Mouse (Mus musculus) frontal cortex, adult 2 months (tissue): ENCODE measurements around the gene Samd4. TPM values are rescaled to one million over a fixed set of nuclear protein-coding genes. Genes with fewer than 3 reads are reported as not detected.

Experiments used
- DNase-seq, 2 experiments: peaks; one replicate each; pipeline ENCODE4 v3.0.0; 2022; ENCODE audit warnings: low spot score in 1 of 2; ENCODE audit errors: extremely low spot score in 1 of 2
- polyA plus RNA-seq: library from polyadenylated mRNA; depleted of rRNA; stranded (reverse); fragments of >200 nt; gene quantifications from 2 replicates; pipeline ENCODE4 v1.2.3, GENCODE M21; 2012

Samd4 gene
- polyA plus RNA-seq, 1 experiment, result 13.3 TPM

DNA sequence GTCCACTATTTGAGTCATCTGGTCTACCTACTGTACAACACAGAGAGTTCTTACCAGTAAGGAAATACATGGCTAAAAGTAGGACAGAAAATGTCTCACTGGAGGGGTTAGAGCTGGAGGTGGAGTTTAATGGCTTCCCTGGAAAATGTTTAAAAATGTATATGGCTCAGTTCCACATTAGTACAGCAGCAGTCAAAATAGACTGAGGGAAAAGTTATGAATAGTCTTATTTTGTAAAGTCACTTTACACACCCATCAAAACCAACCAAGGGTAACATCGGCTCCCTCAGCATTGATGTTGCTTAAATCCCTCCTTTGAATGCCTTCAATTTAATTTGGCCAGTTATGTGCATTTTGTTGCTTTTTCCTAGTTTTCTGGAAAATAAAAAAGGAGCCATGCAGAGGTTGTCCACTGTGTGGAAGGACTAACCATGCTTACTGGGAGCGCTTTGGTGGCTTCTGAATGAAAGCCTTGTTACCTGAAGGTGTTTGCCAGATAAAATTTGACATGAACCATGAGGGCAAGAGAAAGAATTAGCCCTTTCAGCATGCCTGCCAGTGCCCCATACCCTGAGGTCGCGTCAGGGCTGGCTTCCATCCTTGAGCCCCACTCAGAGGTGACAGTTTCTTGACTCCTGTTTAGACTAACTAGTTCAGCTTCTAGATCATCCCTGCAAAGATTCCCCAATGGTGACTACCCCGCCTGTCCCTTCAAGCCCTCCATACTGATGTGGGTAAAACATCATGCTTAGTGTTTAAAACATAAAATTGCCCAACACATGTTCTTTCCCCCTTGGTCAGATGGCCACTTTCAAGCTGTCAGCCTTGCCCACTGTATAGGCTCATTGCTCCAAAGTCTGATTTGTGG, 169.3 kb downstream of the Samd4 start:
- no peak for DNase-seq

- no peak for DNase-seq
These were observed 170.4 kb downstream of the Samd4 start for GRCm38 (mm10) chr14:47053101-47053500.

DNA sequence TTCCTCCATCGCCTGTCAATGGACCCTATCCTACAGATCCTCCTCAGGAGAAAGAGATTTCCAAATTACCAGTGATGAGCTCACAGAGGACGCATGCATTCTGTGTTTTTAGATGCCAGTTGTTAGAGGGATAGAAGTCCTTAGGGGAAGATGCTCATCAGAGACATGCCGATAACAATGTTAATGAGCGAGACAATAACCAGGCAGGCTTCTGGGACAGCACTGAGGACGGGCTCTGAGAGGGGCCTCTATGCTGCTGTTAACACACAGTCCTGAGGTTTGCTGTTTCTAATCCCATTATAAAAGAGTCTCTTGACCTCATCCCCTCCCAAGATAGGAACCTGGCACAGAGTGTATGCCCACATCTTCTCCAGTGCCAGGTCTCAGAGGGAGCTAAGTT, 171.2 kb downstream of the Samd4 start:
- no peak for DNase-seq

- no peak for DNase-seq
These were observed 176.3 kb downstream of the Samd4 start for GRCm38 (mm10) chr14:47058969-47059368.

DNA sequence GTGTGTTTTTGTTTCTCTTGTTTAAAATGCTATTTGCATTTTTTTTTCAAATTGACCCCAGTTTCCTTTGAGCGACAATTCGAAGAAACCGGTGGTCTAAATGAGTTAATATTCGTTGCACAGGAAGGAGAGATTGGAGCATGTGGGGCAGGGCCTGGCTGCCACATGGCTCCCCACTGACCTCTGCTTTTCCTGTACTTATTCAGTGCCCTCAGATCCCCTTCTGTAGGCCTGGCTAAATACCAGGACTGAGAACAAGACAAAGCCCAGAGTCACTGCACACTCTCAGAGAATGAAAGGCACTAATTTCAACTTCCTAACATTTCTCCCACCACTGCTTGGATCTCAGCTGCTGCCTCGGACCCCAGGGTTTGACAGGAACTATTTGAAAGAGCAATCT, 182.4 kb downstream of the Samd4 start:
- no peak for DNase-seq

DNA sequence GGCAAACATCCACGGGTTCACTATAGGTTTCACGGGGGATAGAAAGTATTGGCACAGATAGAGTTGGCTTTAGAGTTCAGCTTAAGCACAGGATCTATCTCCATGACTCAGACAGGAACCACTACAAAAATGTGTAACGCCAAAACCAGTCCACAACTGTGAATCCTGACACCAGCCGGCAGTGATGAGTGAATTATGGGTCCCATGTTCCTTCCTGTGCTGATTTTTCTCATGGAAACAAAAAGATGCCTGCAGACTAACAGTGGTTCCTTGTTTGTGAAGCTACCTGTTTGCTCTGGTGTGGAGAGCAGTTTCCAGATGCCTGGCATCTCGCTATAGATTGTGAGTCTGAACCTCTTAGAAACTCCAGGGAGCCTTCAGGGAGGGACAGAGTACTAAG, 184.2 kb downstream of the Samd4 start:
- DNase-seq, result no peak

GRCm38 (mm10) chr14:47074045-47074666, 191.5 kb downstream of the Samd4 start:
- peak in 1 of 2 experiments; percentile 20 for DNase-seq

GRCm38 (mm10) chr14:47075010-47075677, 192.5 kb downstream of the Samd4 start:
- DNase-seq, result no peak

GRCm38 (mm10) chr14:47075856-47076255, 193.2 kb downstream of the Samd4 start:
- DNase-seq, result no peak

DNA sequence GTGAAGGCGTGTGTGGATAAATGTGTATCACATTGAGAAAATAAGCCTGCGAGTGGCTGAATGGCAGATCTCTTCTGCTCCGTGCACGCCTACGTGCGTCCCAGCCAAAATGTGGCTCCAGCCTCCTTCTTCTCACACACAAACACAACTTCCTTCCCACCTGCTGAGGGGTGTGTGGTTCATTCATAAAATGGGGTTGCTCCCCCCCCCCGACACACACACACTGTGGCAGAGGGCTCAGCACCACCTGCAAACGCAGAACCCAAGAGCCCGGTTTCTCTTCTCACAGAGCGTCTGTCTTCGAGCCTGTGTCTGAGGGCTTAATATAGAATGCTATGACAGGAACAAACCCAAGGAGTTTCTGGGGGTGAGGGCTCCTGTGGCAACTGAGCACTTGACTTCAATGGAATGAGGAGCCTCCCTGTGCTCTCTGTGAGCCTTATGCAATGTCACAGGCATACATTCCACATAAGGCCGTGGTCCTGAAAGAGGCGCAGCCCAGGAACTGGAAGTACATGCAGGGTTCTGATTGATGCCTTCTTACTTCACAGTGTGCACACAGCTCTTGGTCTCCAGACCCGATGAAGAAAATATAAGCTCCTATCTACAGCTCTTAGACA, 194.4 kb downstream of the Samd4 start:
- DNase-seq, result peak in 1 of 2 experiments; percentile 24

- no peak for DNase-seq
These were observed 194.9 kb downstream of the Samd4 start for GRCm38 (mm10) chr14:47077576-47077970.

DNA sequence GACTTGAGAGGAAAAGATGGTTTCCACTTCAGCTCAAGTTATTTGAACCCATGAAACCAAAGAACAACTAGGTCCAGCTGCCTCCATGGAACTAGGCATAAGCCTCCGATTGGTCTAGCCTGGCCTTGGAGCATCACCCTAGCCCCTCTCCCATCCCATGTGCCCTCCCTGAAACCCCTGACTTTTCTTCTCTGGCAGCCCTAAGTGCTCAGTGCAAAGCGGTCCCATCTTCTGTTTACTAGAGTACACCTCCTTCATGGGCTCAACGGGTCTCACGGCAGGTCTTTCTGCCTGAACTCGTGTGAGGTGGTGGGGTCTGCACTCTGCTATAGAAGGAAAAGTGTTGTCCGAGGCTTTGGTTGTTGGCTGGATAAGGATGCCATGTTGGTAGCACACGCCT, 197.3 kb downstream of the Samd4 start:
- DNase-seq, result no peak

DNA sequence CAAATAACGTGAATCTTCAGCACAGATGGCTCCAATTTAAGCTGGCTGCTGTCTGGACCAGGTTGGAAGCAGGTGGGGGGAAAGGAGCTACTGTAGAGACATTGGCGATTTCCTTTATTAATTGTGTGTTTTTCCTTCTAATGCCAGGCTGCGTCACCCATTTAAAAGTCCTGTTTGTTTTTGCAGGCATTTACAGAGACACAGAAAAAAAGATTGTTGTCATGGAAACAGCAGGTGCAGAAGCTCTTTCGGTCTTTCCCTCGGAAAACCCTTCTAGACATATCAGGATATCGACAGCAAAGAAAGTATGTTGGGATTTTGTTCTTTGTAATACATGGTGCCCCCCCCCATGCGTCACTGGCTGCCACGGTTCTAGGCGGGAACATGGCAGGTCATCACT, 200.7 kb downstream of the Samd4 start:
- DNase-seq, result no peak

DNA sequence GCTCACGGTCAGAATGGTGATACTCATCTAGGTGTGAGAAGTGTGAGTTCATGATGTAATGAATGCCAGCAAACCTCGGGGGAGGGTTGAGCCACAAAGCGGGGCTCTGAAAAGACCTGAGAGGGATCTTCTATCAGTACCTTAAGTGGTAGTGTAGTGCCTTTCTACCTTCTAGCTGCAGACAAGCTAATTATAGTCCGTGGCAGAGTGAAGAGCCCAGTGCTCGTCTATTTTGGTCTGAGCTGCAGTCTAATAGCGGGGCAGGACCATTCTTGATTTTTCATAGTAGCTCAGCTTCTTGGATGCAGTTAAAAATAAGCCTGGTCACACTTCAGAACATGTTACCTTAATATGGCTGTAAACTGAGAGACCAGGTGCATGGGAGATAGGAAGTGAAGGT, 201.2 kb downstream of the Samd4 start:
- DNase-seq, result no peak

- DNase-seq, result no peak
These were observed 202.0 kb downstream of the Samd4 start for GRCm38 (mm10) chr14:47084686-47085085.

GRCm38 (mm10) chr14:47086123-47086522, 203.5 kb downstream of the Samd4 start:
- DNase-seq, result no peak

- DNase-seq, result peak; percentile 16 to 65
These were observed 204.1 kb downstream of the Samd4 start for GRCm38 (mm10) chr14:47086743-47087142.

- DNase-seq, result peak; percentile 47 to 83
These were observed 204.5 kb downstream of the Samd4 start for GRCm38 (mm10) chr14:47087182-47087581.

DNA sequence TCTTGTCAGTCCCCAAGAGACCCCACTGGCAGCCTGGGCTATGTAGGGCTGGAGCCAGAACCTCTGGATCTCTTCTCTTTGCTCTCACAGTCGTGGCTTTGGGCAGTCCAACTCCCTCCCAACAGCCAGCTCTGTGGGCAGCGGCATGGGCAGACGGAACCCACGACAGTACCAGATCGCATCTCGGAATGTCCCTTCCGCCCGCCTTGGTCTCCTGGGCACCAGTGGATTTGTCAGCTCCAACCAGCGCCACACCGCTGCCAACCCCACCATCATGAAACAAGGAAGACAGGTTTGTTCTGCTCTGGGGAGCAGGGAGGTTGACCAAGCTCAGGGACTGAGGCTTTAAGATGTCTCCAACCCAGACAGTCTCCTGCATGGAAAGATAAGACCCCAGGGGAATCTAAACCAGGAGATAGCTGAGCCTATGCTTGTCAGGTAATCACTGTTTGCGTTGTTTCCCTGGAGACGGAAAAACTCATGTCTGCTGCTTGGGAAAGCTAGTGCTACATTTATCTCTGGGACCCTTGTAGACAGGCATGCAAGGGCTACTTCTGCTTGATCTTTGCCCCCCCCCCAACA, 205.1 kb downstream of the Samd4 start:
- DNase-seq, result no peak

GRCm38 (mm10) chr14:47088339-47088738, 205.7 kb downstream of the Samd4 start:
- no peak for DNase-seq

DNA sequence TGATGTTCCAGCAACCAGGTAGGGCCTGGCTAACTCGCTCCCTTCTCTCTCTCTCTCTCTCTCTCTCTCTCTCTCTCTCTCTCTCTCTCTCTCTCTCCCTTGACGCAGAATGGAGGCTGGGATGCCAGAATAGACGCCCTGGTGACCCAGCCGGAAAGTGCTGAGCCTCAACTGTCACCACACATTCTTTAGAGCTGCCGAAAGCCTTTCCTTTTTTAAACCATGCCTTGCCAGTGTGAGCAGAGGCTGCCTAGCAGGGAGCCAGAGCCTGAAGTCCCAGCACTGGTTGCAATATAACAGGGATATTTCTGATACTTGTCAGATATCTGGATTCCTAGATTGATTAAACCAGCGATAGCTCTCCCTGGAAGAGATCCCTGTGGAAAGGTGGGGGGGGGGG, 206.5 kb downstream of the Samd4 start:
- DNase-seq, result no peak
